Mouse (Mus musculus) cortical plate, adult 2 months (tissue): Measurements from ENCODE around the gene Erbb4.

ENCODE experiments used
- CTCF ChIP-seq: fragments of 200-500 bp; IDR thresholded peaks from 2 replicates; pipeline ENCODE4 v1.5.1; 2011; ENCODE audit warnings: mild to moderate bottlenecking, control low read depth, low read length; ENCODE audit not compliant: insufficient read depth; ENCODE audit errors: extremely low read depth
- POLR2A ChIP-seq: fragments of 200-500 bp; IDR thresholded peaks from 2 replicates; pipeline ENCODE4 v1.6.1; 2011; ENCODE audit warnings: mild to moderate bottlenecking, low read length, control low read depth; ENCODE audit not compliant: insufficient read depth; ENCODE audit errors: extremely low read depth

GRCm38 (mm10) chr1:69048918-69049317 lies 58.9 kb downstream of the Erbb4 start:
- no peak for TF ChIP-seq POLR2A
- no peak for TF ChIP-seq CTCF
